Comparison of ENCODE assay signal across 17 mouse cellular contexts in the genomic region with DNA sequence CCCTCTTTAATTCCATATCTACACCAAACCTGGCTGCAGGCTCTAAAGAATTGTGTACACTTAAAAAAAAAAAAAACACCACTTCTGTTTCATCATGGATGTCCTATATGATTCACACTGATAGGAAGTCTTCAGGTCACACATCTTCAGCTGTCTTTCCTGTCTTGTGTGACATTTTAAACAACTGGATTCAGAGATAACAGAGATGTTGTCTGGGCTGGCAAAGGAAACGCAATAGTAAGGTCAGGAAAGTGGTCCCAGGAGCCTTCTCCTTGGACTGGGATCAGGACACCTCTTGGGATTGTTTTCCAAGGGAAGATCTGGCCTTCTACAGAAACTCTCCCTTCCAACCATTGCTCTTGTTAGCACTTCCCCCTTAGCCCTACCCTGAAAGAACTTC. TPM values are rescaled to one million over a fixed set of nuclear protein-coding genes. Genes with fewer than 3 reads are reported as not detected.
DNase-seq lines count a peak whose midpoint lies in the region; ATAC-seq and TF ChIP-seq lines count a peak whose summit lies in the region.
"Had no signal": no experiment of that assay in that cellular context is flagged by ENCODE, and none has a peak within 500 bp of the region (broad histone marks: within the 10 kb centered on the region; RNA-seq: fewer than 3 reads in every experiment).

No protein-coding gene starts in this region.

- peak overlapping the region; percentile 88 for H3K27ac ChIP-seq in heart, adult 2 months
- peak overlapping the region; percentile 47 for H3K27ac ChIP-seq in heart, postnatal 0 days (ENCODE audit: low read depth)
- no peak overlapping the region for H3K27ac ChIP-seq in lung, embryonic 14.5 days (ENCODE audit: low read depth)
- H3K27ac ChIP-seq: hindbrain, embryonic 15.5 days; liver, embryonic 12.5 days had no signal

- intact Hi-C loops in heart, adult 2 months (cut with DNase I) = no loop called here
- intact Hi-C loops in heart, postnatal 25 days (cut with DNase I) = no loop called here

- H3K36me3 ChIP-seq in heart, adult 2 months (ENCODE audit: control insufficient read depth, insufficient read depth, low read length) = peaks cover 14% of the 10 kb centered on the region; the same call in 1 of the 2 replicates
- H3K36me3 ChIP-seq in heart, postnatal 0 days (replicated peaks; ENCODE audit: control insufficient read depth, insufficient read depth, low read length) = no peaks in the 10 kb centered on the region
- H3K36me3 ChIP-seq in lung, embryonic 14.5 days (ENCODE audit: insufficient read depth) = no peaks in the 10 kb centered on the region
- H3K36me3 ChIP-seq: hindbrain, embryonic 15.5 days; liver, embryonic 12.5 days had no signal

- no peak for TF ChIP-seq EP300 in heart, adult 2 months (IDR thresholded peaks at IDR 0.05; ENCODE audit: insufficient read depth, low read depth, low read length)
- no peak for TF ChIP-seq EP300 in heart, postnatal 0 days (IDR thresholded peaks at IDR 0.05; ENCODE audit: low read depth)

- DNase-seq in heart, adult 2 months = no peak
- DNase-seq in heart, adult 9 months (ENCODE audit: low spot score in 2 of 2) = no peak
- no peak for DNase-seq in heart, postnatal 0 days (ENCODE audit: low spot score)
- DNase-seq in heart, postnatal 25 days (ENCODE audit: low spot score) = no peak
- no peak for DNase-seq in lung, embryonic 14.5 days
- DNase-seq in lung, adult 18-20 months = no peak
- no peak for DNase-seq in cerebellum, adult 9-10 months
- DNase-seq: adrenal gland, postnatal 10 days; cerebellum, adult 2 months; midbrain, embryonic 14.5 days; thymus, postnatal 25 days had no signal

- peak overlapping the region; percentile 62 for H3K4me3 ChIP-seq in heart, adult 2 months
- peak overlapping the region; percentile 30 for H3K4me3 ChIP-seq in heart, postnatal 0 days (ENCODE audit: low read depth, low read length)
- no peak overlapping the region for H3K4me3 ChIP-seq in lung, embryonic 14.5 days (ENCODE audit: low read depth, low read length)
- H3K4me3 ChIP-seq: erythroblast, embryonic 14.5 days; hindbrain, embryonic 15.5 days; liver, embryonic 12.5 days had no signal

- no peaks in the 10 kb centered on the region for H3K9me3 ChIP-seq in heart, postnatal 0 days (replicated peaks; ENCODE audit: control insufficient read depth, low read length)
- H3K9me3 ChIP-seq in lung, embryonic 14.5 days (ENCODE audit: low read depth, low read length) = no peaks in the 10 kb centered on the region
- H3K9me3 ChIP-seq: hindbrain, embryonic 15.5 days; liver, embryonic 12.5 days had no signal

- H3K27me3 ChIP-seq in heart, adult 2 months (ENCODE audit: control insufficient read depth, insufficient read depth, low read length) = no peaks in the 10 kb centered on the region
- H3K27me3 ChIP-seq in heart, postnatal 0 days (ENCODE audit: control insufficient read depth, insufficient read depth, low read length) = no peaks in the 10 kb centered on the region
- no peaks in the 10 kb centered on the region for H3K27me3 ChIP-seq in lung, embryonic 14.5 days (ENCODE audit: insufficient read depth, low read length)
- H3K27me3 ChIP-seq: hindbrain, embryonic 15.5 days; liver, embryonic 12.5 days had no signal

- no peaks in the 10 kb centered on the region for H3K79me2 ChIP-seq in heart, adult 2 months (replicated peaks; ENCODE audit: control insufficient read depth, insufficient read depth, low read length)

- 49% methylated on average over 1 of the region's 1 CpGs for WGBS in heart, adult 2 months
- 41% methylated on average over 1 of the region's 1 CpGs for WGBS in heart, postnatal 0 days
- 49% methylated on average over 1 of the region's 1 CpGs for WGBS in lung, embryonic 14.5 days

- H3K4me1 ChIP-seq in heart, adult 2 months (ENCODE audit: control insufficient read depth, insufficient read depth, low read length) = peaks cover 14% of the 10 kb centered on the region
- peaks cover 25% of the 10 kb centered on the region for H3K4me1 ChIP-seq in heart, postnatal 0 days (ENCODE audit: control insufficient read depth, insufficient read depth)
- peaks cover 11% of the 10 kb centered on the region for H3K4me1 ChIP-seq in lung, embryonic 14.5 days (ENCODE audit: insufficient read depth)
- H3K4me1 ChIP-seq: hindbrain, embryonic 15.5 days had no signal

- no peak for TF ChIP-seq CTCF in heart, adult 2 months (IDR thresholded peaks at IDR 0.05)
- no peak for TF ChIP-seq CTCF in heart, postnatal 0 days (IDR thresholded peaks at IDR 0.05; ENCODE audit: low read depth)
- no peak for TF ChIP-seq CTCF in lung, embryonic 14.5 days (IDR thresholded peaks at IDR 0.05; ENCODE audit: low read depth)

- no peak for ATAC-seq in heart, postnatal 0 days (ENCODE audit: insufficient read depth, low read depth)
- no peak for ATAC-seq in lung, embryonic 14.5 days (ENCODE audit: insufficient read depth)
- ATAC-seq: forebrain, embryonic 14.5 days; intestine, embryonic 16.5 days; liver, embryonic 12.5 days had no signal

- TF ChIP-seq POLR2A in heart, adult 2 months (IDR thresholded peaks at IDR 0.05; ENCODE audit: insufficient read depth, low read depth, low read length) = no peak

- H3K9ac ChIP-seq in heart, adult 2 months (ENCODE audit: low read depth, low read length) = no peak overlapping the region
- no peak overlapping the region for H3K9ac ChIP-seq in heart, postnatal 0 days (replicated peaks; ENCODE audit: low read depth, low read length)
- H3K9ac ChIP-seq in lung, embryonic 14.5 days = no peak overlapping the region
- H3K9ac ChIP-seq: hindbrain, embryonic 15.5 days; liver, embryonic 12.5 days had no signal

- peak overlapping the region; percentile 49 for H3K4me2 ChIP-seq in heart, postnatal 0 days (ENCODE audit: low read depth, low read length)
- peak overlapping the region; percentile 41; the same call in 1 of the 2 replicates for H3K4me2 ChIP-seq in lung, embryonic 14.5 days
- H3K4me2 ChIP-seq: hindbrain, embryonic 15.5 days; liver, embryonic 12.5 days had no signal

RNA-seq across cellular contexts. Expression of a gene that starts 2.7 kb away (rescaled TPM):
- 10 to 100 TPM; 37.0 to 40.3 TPM for total RNA-seq in heart, adult 2 months (2021)
- 16.8 and 33.1 TPM in 2 replicates for polyA plus RNA-seq in heart, adult 2 months (2012; rRNA removed)
- total RNA-seq in heart, postnatal 0 days (2014; rRNA removed; ENCODE audit: low replicate concordance) = 36.4 and 40.0 TPM in 2 replicates
- 27.1 and 27.7 TPM in 2 replicates for polyA plus RNA-seq in heart, postnatal 0 days (2015; fragmentation: Nextera tagmentation; extraction: Ambion mirVana)
- total RNA-seq in heart, postnatal 25 days (2021) = 10 to 100 TPM; 41.6 to 47.3 TPM
- 40.5 and 42.4 TPM in 2 replicates for polyA plus RNA-seq in lung, embryonic 14.5 days (2014; fragmentation: Nextera tagmentation; extraction: Ambion mirVana)
- total RNA-seq: neutrophil, adult 5-6 weeks had no signal
- polyA plus RNA-seq: erythroblast, embryonic 14.5 days had no signal
